Mouse (Mus musculus) forebrain, embryonic 15.5 days (tissue): ENCODE results near the gene Shisal1. TPM values are rescaled to one million over a fixed set of nuclear protein-coding genes. Genes with fewer than 3 reads are reported as not detected.
A peak's percentile ranks its signal among the peaks of the same experiment; 100 is the strongest.

Source experiments
- ATAC-seq: fragments of 200-750 bp; cut with Nextera tagmentation; replicated peaks from 2 replicates; pipeline ENCODE4 v1.8.0; 2017; ENCODE audit warnings: mild to moderate bottlenecking, moderate TSS enrichment, moderate library complexity
- H3K27ac ChIP-seq: fragments of 300-500 bp; sonication (generic); replicated peaks from 2 replicates; pipeline ENCODE4 v1.5.1; 2015; ENCODE audit warnings: mild to moderate bottlenecking, inconsistent platforms
- H3K27me3 ChIP-seq: fragments of 300-500 bp; sonication (generic); 2 replicates; pipeline ENCODE4 v1.6.1; 2015; ENCODE audit warnings: inconsistent platforms
- H3K36me3 ChIP-seq: fragments of 300-500 bp; sonication (generic); 2 replicates; pipeline ENCODE4 v1.6.1; 2015; ENCODE audit warnings: mild to moderate bottlenecking, inconsistent platforms
- H3K4me1 ChIP-seq: fragments of 300-500 bp; sonication (generic); 2 replicates; pipeline ENCODE4 v1.6.1; 2015; ENCODE audit warnings: inconsistent platforms
- H3K4me2 ChIP-seq: fragments of 300-500 bp; sonication (generic); replicated peaks from 2 replicates; pipeline ENCODE4 v1.6.1; 2015; ENCODE audit warnings: mild to moderate bottlenecking, inconsistent platforms
- H3K4me3 ChIP-seq: fragments of 300-500 bp; sonication (generic); 2 replicates; pipeline ENCODE4 v1.5.1; 2015; ENCODE audit warnings: mild to moderate bottlenecking, inconsistent platforms
- H3K9ac ChIP-seq: fragments of 300-500 bp; sonication (generic); replicated peaks from 2 replicates; pipeline ENCODE4 v1.6.1; 2015; ENCODE audit warnings: mild to moderate bottlenecking, inconsistent platforms
- H3K9me3 ChIP-seq: fragments of 300-500 bp; sonication (generic); 2 replicates; pipeline ENCODE4 v1.6.1; 2016; ENCODE audit warnings: inconsistent platforms
- WGBS: fragments of 180-500 bp; shearing (Covaris S2); methylation state at CpG from one replicate; pipeline ENCODE4 v1.1.7; 2015; ENCODE audit warnings: mixed read lengths; 5-methylcytosine and 5-hydroxymethylcytosine counted together
- polyA plus RNA-seq: library from polyadenylated mRNA; unstranded; fragments of >200 nt; fragmentation: Nextera tagmentation; extraction: Ambion mirVana; gene quantifications from 2 replicates; pipeline ENCODE4 v1.2.1, GENCODE M21; 2015

Shisal1 gene
- polyA plus RNA-seq, 1 experiment from 2014 or later, result 11.3 TPM

GRCm38 (mm10) chr15:84450441-84451183 lies 3.7 kb upstream of the Shisal1 start:
- Histone ChIP-seq H3K4me1 (peaks cover 18% of the 10 kb centered on the region), H3K9me3 (no peaks in the 10 kb centered on the region), H3K27ac (no peak overlapping the region), H3K9ac (peak overlapping the region; percentile 27; the same call in 1 of the 2 replicates), H3K4me3 (no peak overlapping the region), H3K36me3 (no peaks in the 10 kb centered on the region), H3K4me2 (peak overlapping the region; percentile 20; the same call in 1 of the 2 replicates), H3K27me3 (0 out of 2 replicates have a peak, but pooled peaks cover 6% of the 10 kb centered on the region)
- ATAC-seq, result no peak
- WGBS, result 3% methylated on average over 21 of the region's 21 CpGs

GRCm38 (mm10) chr15:84445812-84446716 lies 833 bp downstream of the Shisal1 start:
- Histone ChIP-seq H3K27ac (peak overlapping the region; percentile 56), H3K9ac (peak overlapping the region; percentile 70), H3K27me3 (0 out of 2 replicates have a peak, but pooled peaks cover 6% of the 10 kb centered on the region), H3K4me1 (peaks cover 59% of the 10 kb centered on the region), H3K9me3 (no peaks in the 10 kb centered on the region), H3K4me2 (peak overlapping the region; percentile 90), H3K4me3 (peak overlapping the region; percentile 68), H3K36me3 (no peaks in the 10 kb centered on the region)
- under 1% methylated on average over 97 of the region's 99 CpGs for WGBS
- ATAC-seq, result peak; percentile 65

GRCm38 (mm10) chr15:84444181-84444580 lies 2.7 kb downstream of the Shisal1 start:
- H3K9ac ChIP-seq, result peak overlapping the region; percentile 43; the same call in 1 of the 2 replicates
- H3K36me3 ChIP-seq, result no peaks in the 10 kb centered on the region
- H3K27me3 ChIP-seq, result 0 out of 2 replicates have a peak, but pooled peaks cover 6% of the 10 kb centered on the region
- H3K27ac ChIP-seq, result no peak overlapping the region
- no peak for ATAC-seq
- peak overlapping the region; percentile 68 for H3K4me3 ChIP-seq
- 50% methylated on average over 7 of the region's 7 CpGs for WGBS
- peaks cover 65% of the 10 kb centered on the region for H3K4me1 ChIP-seq
- peak overlapping the region; percentile 90 for H3K4me2 ChIP-seq
- no peaks in the 10 kb centered on the region for H3K9me3 ChIP-seq

- peak overlapping the region; percentile 90 for H3K4me2 ChIP-seq
- H3K27ac ChIP-seq, result no peak overlapping the region
- H3K9me3 ChIP-seq, result no peaks in the 10 kb centered on the region
- peak overlapping the region; percentile 9 for H3K4me3 ChIP-seq
- peak overlapping the region; percentile 43 for H3K9ac ChIP-seq
- no peak for ATAC-seq
- 37% methylated on average over 10 of the region's 10 CpGs for WGBS
- 0 out of 2 replicates have a peak, but pooled peaks cover 6% of the 10 kb centered on the region for H3K27me3 ChIP-seq
- H3K4me1 ChIP-seq, result peaks cover 66% of the 10 kb centered on the region
- no peaks in the 10 kb centered on the region for H3K36me3 ChIP-seq
These were observed 3.3 kb downstream of the Shisal1 start for GRCm38 (mm10) chr15:84443631-84444030.

- peaks cover 63% of the 10 kb centered on the region for H3K4me1 ChIP-seq
- no peak overlapping the region for H3K4me3 ChIP-seq
- 0 out of 2 replicates have a peak overlapping the region, but pooled peaks have one; percentile 8 for H3K4me2 ChIP-seq
- H3K9me3 ChIP-seq, result no peaks in the 10 kb centered on the region
- H3K36me3 ChIP-seq, result no peaks in the 10 kb centered on the region
- H3K27me3 ChIP-seq, result no peaks in the 10 kb centered on the region
- peak overlapping the region; percentile 52; the same call in 1 of the 2 replicates for H3K27ac ChIP-seq
- ATAC-seq, result no peak
- H3K9ac ChIP-seq, result peak overlapping the region; percentile 24; the same call in 1 of the 2 replicates
- WGBS, result 28% methylated on average over 14 of the region's 14 CpGs
These were observed 5.1 kb downstream of the Shisal1 start for GRCm38 (mm10) chr15:84441682-84442315.

- Histone ChIP-seq H3K27me3 (no peaks in the 10 kb centered on the region), H3K4me2 (no peak overlapping the region), H3K4me3 (no peak overlapping the region), H3K36me3 (no peaks in the 10 kb centered on the region), H3K9me3 (no peaks in the 10 kb centered on the region), H3K27ac (0 out of 2 replicates have a peak overlapping the region, but pooled peaks have one; percentile 52), H3K9ac (0 out of 2 replicates have a peak overlapping the region, but pooled peaks have one; percentile 24), H3K4me1 (peaks cover 60% of the 10 kb centered on the region)
- 29% methylated on average over 3 of the region's 3 CpGs for WGBS
- ATAC-seq, result no peak
These were observed 6.1 kb downstream of the Shisal1 start for GRCm38 (mm10) chr15:84440820-84441219.

GRCm38 (mm10) chr15:84433586-84434185 lies 13.2 kb downstream of the Shisal1 start:
- Histone ChIP-seq H3K27ac (no peak overlapping the region), H3K4me1 (no peaks in the 10 kb centered on the region; the same call in 1 of the 2 replicates), H3K27me3 (no peaks in the 10 kb centered on the region), H3K36me3 (no peaks in the 10 kb centered on the region), H3K4me2 (no peak overlapping the region), H3K9me3 (no peaks in the 10 kb centered on the region), H3K4me3 (no peak overlapping the region), H3K9ac (no peak overlapping the region)
- 58% methylated on average over 10 of the region's 10 CpGs for WGBS
- ATAC-seq, result no peak

- no peak overlapping the region for H3K4me3 ChIP-seq
- H3K27me3 ChIP-seq, result no peaks in the 10 kb centered on the region
- no peaks in the 10 kb centered on the region; the same call in 1 of the 2 replicates for H3K4me1 ChIP-seq
- H3K9me3 ChIP-seq, result no peaks in the 10 kb centered on the region
- no peak for ATAC-seq
- WGBS, result 79% methylated on average over 5 of the region's 5 CpGs
- no peaks in the 10 kb centered on the region for H3K36me3 ChIP-seq
- H3K4me2 ChIP-seq, result no peak overlapping the region
- H3K9ac ChIP-seq, result no peak overlapping the region
- no peak overlapping the region for H3K27ac ChIP-seq
These were observed 16.4 kb downstream of the Shisal1 start for GRCm38 (mm10) chr15:84430482-84430881.

- Histone ChIP-seq H3K36me3 (no peaks in the 10 kb centered on the region), H3K9me3 (no peaks in the 10 kb centered on the region), H3K27ac (no peak overlapping the region), H3K9ac (no peak overlapping the region), H3K4me1 (no peaks in the 10 kb centered on the region), H3K27me3 (no peaks in the 10 kb centered on the region), H3K4me2 (no peak overlapping the region), H3K4me3 (no peak overlapping the region)
- ATAC-seq, result no peak
- 91% methylated on average over 6 of the region's 6 CpGs for WGBS
These were observed 19.3 kb downstream of the Shisal1 start for GRCm38 (mm10) chr15:84427624-84428023.

GRCm38 (mm10) chr15:84425733-84426132 lies 21.2 kb downstream of the Shisal1 start:
- Histone ChIP-seq H3K4me2 (no peak overlapping the region), H3K9ac (no peak overlapping the region), H3K27ac (no peak overlapping the region), H3K36me3 (no peaks in the 10 kb centered on the region), H3K4me1 (peaks cover 3% of the 10 kb centered on the region; the same call in 1 of the 2 replicates), H3K9me3 (no peaks in the 10 kb centered on the region), H3K4me3 (no peak overlapping the region), H3K27me3 (no peaks in the 10 kb centered on the region)
- no peak for ATAC-seq
- 93% methylated on average over 5 of the region's 5 CpGs for WGBS

GRCm38 (mm10) chr15:84423781-84424180 lies 23.1 kb downstream of the Shisal1 start:
- peaks cover 4% of the 10 kb centered on the region for H3K4me1 ChIP-seq
- H3K27ac ChIP-seq, result no peak overlapping the region
- no peak for ATAC-seq
- H3K27me3 ChIP-seq, result no peaks in the 10 kb centered on the region
- H3K9me3 ChIP-seq, result no peaks in the 10 kb centered on the region
- H3K9ac ChIP-seq, result no peak overlapping the region
- WGBS, result 94% methylated on average over 5 of the region's 5 CpGs
- no peak overlapping the region for H3K4me3 ChIP-seq
- H3K36me3 ChIP-seq, result no peaks in the 10 kb centered on the region
- no peak overlapping the region for H3K4me2 ChIP-seq
